Mouse (Mus musculus) testis, postnatal 14 days (tissue): ENCODE measurements around the gene Rad51c.
A peak's percentile ranks its signal among the peaks of the same experiment; 100 is the strongest.
"Not testable (repeated sequence)": the region's sequence is repeated elsewhere in the genome, so short reads cannot be mapped to it uniquely, and the experiment has no call there.

Experiments
- DNase-seq: peaks from one replicate; pipeline ENCODE4 v3.0.0; 2021; ENCODE audit warnings: low spot score

Gene Rad51c

DNA sequence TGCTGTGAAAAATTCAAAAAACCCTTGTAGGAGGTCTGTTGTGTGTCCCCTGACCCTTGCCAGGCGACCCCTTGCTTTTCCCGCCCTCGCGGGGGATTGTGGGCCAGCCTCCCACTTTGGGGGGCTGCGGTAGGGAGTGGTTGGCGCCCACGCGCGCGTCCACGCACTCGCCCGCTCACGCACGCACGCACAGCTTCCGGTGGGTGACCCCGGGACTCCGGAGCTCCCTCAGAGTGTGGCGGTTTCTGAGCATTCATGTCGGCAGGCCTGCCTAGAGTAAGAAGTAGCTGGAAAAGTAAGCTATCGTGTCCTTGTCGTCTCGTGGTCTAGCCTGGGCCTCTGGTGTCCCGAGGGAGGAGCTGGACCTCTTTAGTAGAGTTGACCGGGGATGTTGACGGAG is at the start of gene Rad51c, which contains the start of gene Tex14:
TSS of gene Rad51c (minus strand) at position 79 of the 400 bp plus-strand sequence.
TSS of gene Tex14 (plus strand) at position 190 of the 400 bp plus-strand sequence.
- peak; percentile 89 for DNase-seq

GRCm38 (mm10) chr11:87454035-87454690 is 49.4 kb upstream of the Rad51c start:
- no peak for DNase-seq

GRCm38 (mm10) chr11:87453216-87454034 is 48.7 kb upstream of the Rad51c start:
- DNase-seq = no peak

DNA sequence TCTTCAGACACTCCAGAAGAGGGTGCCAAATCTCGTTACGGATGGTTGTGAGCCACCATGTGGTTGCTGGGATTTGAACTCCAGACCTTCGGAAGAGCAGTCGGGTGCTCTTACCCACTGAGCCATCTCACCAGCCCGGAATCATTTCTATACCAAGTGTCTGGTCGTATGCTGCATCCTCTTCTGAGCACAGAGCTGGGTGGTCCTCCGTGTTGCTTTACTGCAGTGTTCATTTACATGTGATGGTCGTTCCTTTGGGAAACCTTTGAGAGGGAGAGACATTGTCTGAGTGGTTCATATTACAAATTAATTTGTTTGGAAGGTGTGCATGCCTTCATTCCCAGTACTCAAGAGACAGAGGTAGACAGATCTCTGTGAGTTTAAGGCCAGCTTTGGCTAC is 48.0 kb upstream of the Rad51c start:
- DNase-seq = not testable (repeated sequence)

- DNase-seq = not testable (repeated sequence)
Measured at GRCm38 (mm10) chr11:87449847-87450246, 45.1 kb upstream of the Rad51c start.

- DNase-seq = no peak
Measured at GRCm38 (mm10) chr11:87449200-87449547, 44.4 kb upstream of the Rad51c start.

GRCm38 (mm10) chr11:87448476-87449199 is 43.9 kb upstream of the Rad51c start:
- peak; percentile 39 for DNase-seq

DNA sequence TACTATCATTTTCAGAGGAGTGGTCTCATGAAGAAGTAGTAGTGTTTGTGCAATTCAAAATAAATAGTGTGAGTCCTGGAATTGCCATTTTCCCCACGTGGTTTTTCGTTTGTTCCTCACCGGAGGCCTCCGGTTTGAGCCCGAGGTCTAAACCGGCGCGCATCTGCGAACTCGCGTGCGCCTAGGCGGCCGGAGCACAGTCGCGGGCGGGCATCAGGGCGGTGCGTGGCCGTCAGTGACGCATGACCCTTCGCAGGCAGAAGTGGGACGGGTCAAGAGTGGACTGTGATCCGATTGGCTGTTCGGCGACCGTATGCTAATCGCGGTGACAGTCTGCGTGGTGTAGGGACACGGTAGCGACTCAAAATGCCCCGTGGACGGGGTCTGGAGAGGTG is 43.3 kb upstream of the Rad51c start:
- peak; percentile 96 for DNase-seq

- no peak for DNase-seq
Measured at GRCm38 (mm10) chr11:87447429-87447828, 42.7 kb upstream of the Rad51c start.

- DNase-seq = no peak
Measured at GRCm38 (mm10) chr11:87446159-87446558, 41.4 kb upstream of the Rad51c start.

DNA sequence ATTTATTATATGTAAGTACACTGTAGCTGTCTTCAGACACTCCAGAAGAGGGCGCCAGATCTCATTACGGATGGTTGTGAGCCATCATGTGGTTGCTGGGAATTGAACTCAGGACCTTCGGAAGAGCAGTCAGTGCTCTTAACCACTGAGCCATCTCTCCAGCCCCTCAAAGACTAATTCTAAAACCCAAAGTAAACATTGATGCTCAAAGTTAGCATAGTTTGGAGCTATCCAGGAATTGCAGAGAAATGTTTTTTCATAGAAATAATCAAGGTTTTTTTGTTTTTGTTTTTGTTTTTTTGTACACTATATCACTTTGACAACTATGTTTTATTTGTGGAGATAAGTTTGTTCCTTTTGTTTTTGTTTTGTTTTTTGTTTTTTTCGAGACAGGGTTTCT is 40.8 kb upstream of the Rad51c start:
- DNase-seq = not testable (repeated sequence)

- no peak for DNase-seq
Measured at GRCm38 (mm10) chr11:87444735-87445428, 40.1 kb upstream of the Rad51c start.

DNA sequence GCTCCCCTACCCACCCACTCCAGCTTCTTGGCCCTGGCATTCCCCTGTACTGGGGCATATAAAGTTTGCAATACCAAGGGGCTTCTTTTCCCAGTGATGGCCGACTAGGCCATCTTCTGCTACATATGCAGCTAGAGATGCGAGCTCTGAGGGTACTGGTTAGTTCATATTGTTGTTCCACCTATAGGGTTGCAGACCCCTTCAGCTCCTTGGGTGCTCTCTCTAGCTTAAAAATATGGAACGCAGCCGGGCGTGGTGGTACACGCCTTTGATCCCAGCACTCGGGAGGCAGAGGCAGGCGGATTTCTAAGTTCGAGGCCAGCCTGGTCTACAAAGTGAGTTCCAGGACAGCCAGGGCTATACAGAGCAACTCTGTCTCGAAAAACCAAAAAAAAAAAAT is 39.3 kb upstream of the Rad51c start:
- DNase-seq = not testable (repeated sequence)

DNA sequence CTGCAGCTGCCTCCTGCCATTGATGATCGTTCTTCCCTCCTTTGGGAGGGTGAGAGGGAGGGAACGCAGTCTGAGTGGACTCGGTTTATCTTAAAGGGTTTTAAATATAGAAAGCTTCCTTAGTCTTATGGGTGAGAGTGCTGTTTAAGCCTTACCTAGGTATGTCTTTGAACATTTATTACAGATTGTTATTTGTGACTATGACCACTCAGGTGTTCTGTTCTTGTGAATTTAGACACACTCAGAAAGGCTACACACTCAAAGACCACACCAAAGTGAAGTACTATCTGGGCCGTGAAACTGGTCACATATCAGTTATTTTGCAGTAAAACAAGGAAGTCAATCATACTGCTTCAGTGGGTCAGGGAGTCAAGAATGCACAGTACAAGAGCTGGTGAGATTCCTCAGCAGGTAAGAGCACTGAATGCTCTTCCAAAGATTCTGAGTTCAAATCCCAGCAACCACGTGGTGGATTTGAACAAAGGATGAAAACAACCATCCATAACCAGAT is 38.7 kb upstream of the Rad51c start:
- peak; percentile 76 for DNase-seq

DNA sequence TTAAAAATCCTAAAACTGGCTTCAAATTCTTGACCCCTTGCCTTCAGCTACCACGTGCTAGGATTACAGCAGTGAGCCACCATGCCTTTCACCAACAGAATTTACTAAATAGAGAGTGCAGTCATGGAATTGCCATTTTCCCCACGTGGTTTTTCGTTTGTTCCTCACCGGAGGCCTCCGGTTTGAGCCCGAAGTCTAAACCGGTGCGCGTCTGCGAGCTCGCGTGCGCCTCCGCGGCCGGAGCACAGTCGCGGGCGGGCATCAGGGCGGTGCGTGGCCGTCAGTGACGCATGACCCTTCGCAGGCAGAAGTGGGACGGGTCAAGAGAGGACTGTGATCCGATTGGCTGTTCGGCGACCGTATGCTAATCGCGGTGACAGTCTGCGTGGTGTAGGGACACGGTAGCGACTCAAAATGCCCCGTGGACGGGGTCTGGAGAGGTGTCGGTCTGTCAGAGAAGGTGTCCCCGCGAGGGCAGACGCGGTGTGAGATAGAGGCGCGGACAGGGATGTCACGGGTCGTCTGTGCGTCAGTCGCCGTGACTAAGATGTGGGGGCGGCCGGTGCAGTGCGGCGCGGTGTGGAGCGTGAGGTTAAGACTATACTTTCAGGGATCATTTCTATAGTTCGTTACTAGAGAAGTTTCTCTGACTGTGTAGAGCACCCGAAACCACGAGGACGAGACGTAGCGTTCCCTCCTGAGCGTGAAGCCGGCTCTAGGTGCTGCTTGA is 38.1 kb upstream of the Rad51c start:
- peak; percentile 83 for DNase-seq

GRCm38 (mm10) chr11:87439796-87440420 is 35.2 kb upstream of the Rad51c start:
- DNase-seq = no peak

- no peak for DNase-seq
Measured at GRCm38 (mm10) chr11:87436326-87437232, 31.8 kb upstream of the Rad51c start.

DNA sequence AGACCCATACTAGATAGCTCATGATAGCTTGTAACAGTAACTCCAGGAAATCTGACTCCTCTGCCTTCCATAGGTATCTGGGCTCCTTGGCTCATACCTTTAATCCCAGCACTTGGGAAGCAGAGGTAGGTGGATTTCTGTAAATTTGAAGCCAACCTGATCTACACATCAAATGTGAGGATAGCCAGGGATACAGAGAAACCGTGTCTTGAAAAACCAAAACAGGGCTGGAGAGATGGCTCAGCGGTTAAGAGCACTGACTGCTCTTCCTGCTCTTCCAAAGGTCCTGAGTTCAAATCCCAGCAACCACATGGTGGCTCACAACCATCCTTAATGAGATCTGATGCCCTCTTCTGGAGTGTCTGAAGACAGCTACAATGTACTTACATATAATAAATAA is 30.4 kb upstream of the Rad51c start:
- not testable (repeated sequence) for DNase-seq

DNA sequence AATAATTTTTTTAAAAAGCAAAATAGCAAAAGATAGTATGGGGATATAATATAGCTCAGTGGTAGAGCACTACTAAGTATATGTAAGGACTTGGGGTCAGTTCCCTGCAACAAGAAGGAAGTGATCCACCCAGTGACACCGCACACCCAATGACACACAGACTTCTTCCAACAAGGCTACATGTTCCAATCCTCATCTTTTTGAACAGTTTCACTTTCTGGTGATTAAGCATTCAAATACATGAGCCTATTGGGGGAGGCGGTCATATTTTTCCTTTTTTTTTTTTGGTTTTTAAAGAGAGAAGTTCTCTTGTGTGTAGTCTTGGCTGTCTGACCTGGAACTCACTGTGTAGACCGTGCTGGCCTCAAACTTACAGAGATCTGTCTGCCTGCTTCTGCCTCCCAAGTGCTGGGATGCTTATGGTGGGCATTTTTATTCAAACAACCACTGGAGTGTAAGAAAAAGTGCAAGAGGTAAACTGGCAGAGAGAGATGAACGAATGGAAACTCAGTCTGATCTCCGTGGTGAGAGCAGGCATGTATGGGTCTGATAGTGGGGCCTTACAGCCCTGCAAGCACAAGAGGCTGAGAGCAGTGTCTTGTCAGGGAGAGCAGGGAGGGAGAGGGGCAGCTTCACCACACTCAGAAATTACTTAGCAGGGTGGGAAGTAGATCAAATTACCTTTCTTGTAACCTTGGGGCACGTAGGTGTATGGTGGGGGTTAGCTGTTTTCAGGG is 28.3 kb upstream of the Rad51c start:
- no peak for DNase-seq
